Mouse (Mus musculus): Measurements from ENCODE around the gene Ccnc.

Gene Ccnc

GRCm38 (mm10) chr4:21727615-21728165 lies at the start of gene Ccnc:
Gene Ccnc (plus strand): TSS chr4:21727701.
- DNase-seq (ENCODE audit: low spot score), result peak; percentile 88

GRCm38 (mm10) chr4:21678101-21678974 lies 49.2 kb upstream of the Ccnc start:
- DNase-seq (ENCODE audit: low spot score), result no peak

GRCm38 (mm10) chr4:21678975-21679623 lies 48.4 kb upstream of the Ccnc start:
- DNase-seq (ENCODE audit: low spot score), result no peak

DNA sequence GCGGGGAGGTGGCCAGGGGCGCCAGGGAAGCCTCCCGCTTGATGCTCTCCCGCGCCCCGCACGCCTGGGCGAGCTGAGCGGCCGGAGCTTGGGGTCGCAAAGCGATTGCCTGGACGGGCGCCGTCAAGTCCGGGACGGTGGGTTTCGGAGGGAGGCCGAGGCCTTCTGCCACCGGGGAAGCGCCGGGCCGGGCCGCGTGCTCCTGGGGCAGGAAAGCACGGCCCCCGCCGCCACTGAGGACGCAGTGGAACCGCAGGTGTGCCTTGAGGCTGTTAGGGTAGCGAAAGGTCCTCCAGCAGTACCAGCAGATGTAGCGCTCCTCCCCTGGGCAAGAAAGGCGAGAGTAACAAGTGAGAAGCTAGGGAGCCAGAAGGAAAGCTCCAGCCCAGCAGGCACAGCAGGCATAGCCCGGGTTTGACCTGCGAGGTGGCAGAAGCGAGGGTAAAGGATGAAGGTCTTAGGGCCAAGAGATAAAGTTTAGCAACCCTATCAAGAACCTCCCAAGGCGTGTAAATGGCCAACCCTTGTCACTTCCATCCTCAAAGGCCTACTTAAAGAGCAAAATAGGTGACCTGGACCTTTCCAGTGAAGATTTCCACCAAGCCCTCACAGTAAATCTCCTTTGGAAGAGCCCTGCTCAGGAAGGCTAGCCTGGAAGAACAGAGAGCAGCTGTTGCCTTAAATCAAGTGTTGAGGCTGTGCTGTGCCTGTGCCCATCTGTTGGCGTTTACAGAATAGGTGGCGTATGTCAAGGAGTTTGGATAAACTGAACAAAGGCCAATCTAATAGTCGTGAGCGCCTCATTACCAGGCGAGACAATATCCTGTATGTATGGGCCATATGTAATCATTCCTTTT lies 47.6 kb upstream of the Ccnc start:
- no peak for DNase-seq (ENCODE audit: low spot score)

GRCm38 (mm10) chr4:21680971-21681370 lies 46.5 kb upstream of the Ccnc start:
- no peak for DNase-seq (ENCODE audit: low spot score)

GRCm38 (mm10) chr4:21682421-21683150 lies 44.9 kb upstream of the Ccnc start:
- DNase-seq (ENCODE audit: low spot score), result no peak

- DNase-seq (ENCODE audit: low spot score), result no peak
These were observed 43.0 kb upstream of the Ccnc start for GRCm38 (mm10) chr4:21684341-21684970.

DNA sequence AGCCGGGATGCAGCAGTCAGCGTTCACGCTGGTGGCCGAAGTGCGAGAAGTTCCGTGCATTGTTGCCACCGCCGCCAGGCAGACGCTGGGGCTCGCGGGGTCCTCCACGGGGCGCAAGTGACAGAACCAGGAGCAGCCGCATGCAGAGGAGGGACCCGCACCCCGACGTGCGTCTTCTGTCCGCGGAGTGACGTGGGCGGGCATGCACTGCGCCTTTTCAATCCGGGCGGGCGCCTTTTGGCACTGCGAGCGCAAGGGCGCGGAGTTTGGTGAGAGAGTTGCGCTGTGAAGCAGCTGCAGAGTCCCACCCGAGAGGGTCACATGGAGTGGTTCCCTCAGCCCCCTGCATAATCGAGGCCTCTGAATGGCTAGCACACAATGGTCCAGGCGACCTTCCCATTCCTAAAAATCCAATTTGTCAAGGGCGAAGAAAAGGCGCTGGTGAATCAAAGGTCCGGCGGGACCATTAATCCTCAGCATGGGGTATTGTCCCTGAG lies 41.9 kb upstream of the Ccnc start, which contains the start of gene Prdm13:
Prdm13 (minus strand) TSS at position 369 of the 497 bp plus-strand sequence.
- DNase-seq (ENCODE audit: low spot score), result no peak

GRCm38 (mm10) chr4:21686416-21686815 lies 41.1 kb upstream of the Ccnc start:
- DNase-seq (ENCODE audit: low spot score), result no peak

DNA sequence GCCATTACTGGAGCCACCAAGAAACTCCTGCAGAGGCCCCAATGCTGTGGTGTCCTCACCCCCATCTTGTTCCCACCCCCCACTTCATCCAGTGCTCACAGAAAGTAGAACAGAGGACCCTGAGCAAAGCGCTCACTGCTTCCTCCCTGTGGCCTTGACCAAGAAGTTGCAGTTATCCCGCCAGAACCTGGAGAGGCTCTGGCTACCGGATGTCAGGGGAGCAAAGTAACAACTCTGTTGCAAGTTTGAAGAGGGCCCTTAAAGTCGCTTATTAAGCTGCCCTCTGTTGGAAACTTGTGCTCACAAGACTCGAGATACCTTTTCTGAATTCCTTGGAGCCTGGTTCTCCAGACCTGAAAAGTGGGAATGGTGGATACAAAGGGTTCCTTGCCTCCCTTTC lies 40.6 kb upstream of the Ccnc start:
- no peak for DNase-seq (ENCODE audit: low spot score)

- DNase-seq (ENCODE audit: low spot score), result no peak
These were observed 39.5 kb upstream of the Ccnc start for GRCm38 (mm10) chr4:21687783-21688702.

DNA sequence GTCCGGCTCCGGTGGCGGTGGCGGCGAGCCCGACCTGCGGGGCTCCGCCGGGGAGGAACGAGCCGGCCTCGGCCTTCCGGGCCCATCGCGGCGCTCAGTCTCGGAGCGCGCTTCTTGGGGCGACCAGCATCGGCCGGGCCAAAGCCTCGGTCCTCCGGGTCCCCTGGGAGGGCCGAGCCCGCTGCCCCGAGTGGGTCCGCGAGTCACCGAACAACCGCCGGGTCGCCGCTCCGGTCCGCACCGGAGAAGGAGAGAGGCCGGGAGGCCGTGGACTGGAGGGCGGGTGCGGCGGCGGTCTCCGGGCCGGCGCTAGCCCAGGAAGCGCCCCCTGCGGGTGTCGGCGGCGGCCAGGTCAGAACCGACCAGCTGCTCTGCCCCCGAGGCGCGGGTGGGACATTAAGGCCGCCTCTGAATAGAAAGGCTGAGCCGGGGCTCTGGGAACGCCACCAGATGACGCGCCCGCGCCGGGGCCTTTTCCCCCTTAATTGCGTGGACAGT lies 38.7 kb upstream of the Ccnc start:
- DNase-seq (ENCODE audit: low spot score), result no peak

DNA sequence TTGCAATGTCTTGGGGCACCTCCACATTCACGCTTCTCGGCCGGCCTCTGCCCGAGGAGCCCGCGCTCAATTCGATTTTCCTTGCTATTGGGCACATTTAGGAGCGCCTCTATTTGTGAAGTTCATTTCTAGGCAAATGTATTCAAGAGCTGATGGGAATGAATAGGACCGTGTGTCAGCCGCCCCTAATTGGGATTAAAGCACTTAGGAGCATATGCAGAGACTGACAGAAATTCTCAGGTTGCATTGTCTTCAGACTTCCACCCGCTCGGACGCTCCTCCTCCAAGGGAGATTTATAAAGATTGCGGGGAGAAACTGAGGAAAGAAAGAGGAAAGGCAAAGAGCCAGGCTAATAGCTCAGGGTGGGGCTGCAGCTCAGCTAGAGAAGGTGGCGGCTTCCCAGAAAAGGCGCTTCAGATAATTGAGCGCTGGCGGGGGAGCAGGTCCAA lies 38.0 kb upstream of the Ccnc start:
- DNase-seq (ENCODE audit: low spot score), result no peak

DNA sequence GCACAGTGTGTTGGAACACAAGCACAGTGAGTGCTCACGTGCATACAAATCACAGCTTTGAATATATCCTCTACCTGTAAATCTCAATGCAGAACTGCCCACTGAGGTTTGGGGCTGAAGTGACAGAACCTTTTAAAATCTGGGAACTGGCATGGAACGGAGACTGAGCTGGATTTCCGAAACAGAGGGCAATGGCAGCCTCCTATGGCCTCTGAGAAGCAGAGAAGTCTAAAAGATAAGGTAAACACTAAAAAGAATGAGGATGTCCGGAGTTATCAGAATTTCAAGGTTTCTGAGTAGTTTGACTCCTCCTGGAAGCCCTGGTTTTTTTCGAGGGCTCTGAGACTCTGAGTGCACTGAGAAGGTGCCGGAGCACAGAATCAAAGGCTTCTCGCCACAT lies 37.3 kb upstream of the Ccnc start:
- DNase-seq (ENCODE audit: low spot score), result no peak

DNA sequence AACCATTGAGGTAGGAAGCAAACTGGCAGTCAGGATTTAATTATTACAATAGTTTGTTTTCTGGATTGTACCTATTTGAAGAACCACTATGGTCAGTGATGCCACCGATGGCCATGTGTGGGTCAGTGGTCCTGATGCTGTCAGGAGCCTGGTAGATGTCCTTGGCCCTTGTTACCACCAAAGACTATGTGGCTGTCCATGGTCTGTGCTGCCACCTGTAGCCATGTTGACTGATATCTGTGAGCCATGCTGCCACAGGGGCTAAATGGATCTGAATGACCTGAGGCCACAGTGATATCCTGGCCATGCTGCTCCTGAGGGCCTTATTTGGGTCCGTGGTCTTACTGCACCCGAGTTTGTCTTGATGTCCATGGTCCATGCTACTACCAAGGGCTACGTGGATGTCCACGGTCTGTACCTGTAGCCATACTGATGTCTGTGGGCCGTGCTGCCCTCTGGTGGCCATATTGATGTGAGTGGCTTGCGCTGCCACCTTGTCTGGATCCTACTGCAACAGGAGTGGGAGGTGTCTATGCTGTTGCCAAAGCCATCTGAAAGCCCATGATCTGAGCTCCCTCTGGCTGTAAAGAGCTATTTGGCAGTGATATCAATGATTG lies 31.8 kb upstream of the Ccnc start:
- DNase-seq (ENCODE audit: low spot score), result peak; percentile 33

DNA sequence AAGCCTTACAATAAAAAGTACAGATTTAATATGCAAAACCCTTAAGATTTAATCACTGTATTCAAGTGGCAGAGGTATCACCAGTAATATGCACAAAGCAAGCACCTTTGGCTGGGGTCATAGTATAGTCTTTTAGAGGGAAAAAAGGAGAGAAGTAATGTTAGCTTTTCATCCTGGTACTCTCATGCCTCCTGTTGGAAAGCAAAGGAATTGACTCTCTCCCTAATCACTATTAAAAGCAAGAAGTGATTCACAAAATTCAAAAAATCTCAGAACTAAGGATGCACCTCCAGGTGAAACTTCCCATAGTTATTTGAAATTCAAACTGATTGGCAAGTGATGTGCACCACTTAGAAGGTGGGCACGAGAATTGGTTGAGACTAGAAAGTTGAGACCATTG lies 22.5 kb upstream of the Ccnc start:
- no peak for DNase-seq (ENCODE audit: low spot score)

DNA sequence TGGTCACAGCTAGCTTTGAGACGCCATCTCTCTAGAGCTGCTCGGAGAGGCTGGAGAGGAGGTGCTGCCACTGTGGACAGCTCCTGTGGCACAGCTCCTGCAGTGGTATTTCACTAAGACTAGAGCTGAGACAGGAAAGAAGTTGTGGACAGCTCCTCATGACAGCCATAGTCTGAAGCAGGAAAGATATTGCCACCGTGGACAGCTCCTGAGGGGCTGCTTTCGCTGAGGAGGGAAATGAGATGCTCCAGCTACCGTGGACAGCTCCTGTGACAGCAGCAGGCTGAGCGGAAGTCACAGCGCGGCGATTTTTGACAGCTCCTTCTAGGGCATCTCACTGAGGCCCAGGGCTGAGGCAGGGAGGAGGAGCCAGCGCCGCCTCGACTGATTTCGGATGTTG lies 15.4 kb upstream of the Ccnc start:
- peak; percentile 21 for DNase-seq (ENCODE audit: low spot score)

DNA sequence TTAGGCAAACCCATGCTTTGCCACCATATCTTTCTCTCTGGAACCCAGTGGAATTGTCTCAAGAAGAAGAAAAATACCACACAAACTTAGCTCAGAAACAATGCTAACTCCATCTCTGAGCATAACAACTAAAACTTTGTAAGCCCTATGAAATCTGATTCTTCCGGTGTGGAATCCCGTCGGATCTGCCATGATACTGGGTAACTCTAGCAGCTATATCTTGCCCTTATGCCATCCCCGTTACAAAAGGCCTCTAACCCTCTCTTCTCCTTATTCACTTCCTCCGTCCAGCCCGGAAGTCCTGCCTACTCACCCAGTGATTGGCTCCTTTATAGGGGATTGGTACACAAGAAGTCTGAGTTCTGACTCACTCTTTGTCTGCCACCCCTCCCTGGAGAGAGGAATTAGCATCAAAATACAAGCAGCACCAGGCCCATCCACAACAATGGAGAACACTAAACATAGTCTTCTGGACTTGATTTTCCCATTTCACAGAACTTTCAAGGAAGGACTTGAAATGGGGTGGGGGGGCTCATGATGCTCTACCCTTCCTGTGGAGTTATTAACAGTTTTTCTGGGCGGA lies 4.7 kb upstream of the Ccnc start:
- no peak for DNase-seq (ENCODE audit: low spot score)

Measured in layer of hippocampus, adult 11-12 months (tissue).